Comparison of ENCODE assay signal across 12 mouse cellular contexts in the genomic region with DNA sequence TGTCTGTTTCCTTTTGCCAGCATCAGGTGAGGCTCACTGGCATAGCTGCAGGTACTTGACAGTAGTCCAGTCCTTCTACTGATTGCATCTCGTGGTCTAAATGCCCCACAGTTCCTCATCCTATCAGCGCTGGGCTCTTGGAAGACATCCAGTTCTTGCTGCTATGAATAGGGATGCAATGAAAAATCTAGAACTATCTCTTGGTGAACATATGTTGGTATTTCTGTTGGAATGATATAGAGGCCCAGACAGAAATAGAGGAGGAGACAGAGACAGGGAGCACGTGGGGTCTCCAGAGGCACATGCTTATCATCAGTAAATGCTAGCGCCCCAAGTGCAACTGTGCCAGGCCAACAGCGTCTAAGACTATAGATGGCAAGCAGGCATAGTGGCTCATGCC.
DNase-seq lines count a peak whose midpoint lies in the region.
"Had no signal": no experiment of that assay in that cellular context is flagged by ENCODE, and none has a peak within 500 bp of the region (broad histone marks: within the 10 kb centered on the region; RNA-seq: fewer than 3 reads in every experiment).

No protein-coding gene starts in this region.

- intact Hi-C loops in left cerebral cortex, postnatal 25 days (cut with DNase I), result loop anchor here (5.0 to 10.0 kb wide), 2 partner anchors 85 to 243 kb away; no protein-coding TSS in a partner anchor

- peak; percentile 35 to 41 for DNase-seq in cerebellum, adult 18-20 months
- no peak for DNase-seq in cerebellum, adult 11 months
- DNase-seq in layer of hippocampus, adult 11-12 months (ENCODE audit: low spot score), result peak; percentile 41
- no peak for DNase-seq in layer of hippocampus, adult 9-10 months (ENCODE audit: low spot score)
- peak; percentile 80 for DNase-seq in brain, adult 2 months (ENCODE audit: low read depth, low spot score)
- DNase-seq in left cerebral cortex, postnatal 25 days (ENCODE audit: low spot score in 2 of 2), result peak; percentile 46 to 58
- DNase-seq in thymus, postnatal 4 days, result no peak
- DNase-seq in heart, adult 8-10 months (ENCODE audit: low spot score), result no peak
- DNase-seq: adrenal gland, adult 8-10 months; embryo, embryonic 11 days; kidney, adult 8-10 months; kidney, postnatal 25 days had no signal

Comparison
In these comparisons a context has a peak if more than half of its experiments do, and no peak if none do; other contexts are left out.
1. DNase-seq: peak in cerebellum, adult 18-20 months (2 of 2), layer of hippocampus, adult 11-12 months (single experiment), brain, adult 2 months (single experiment) and left cerebral cortex, postnatal 25 days (2 of 2); none in cerebellum, adult 11 months (single experiment), layer of hippocampus, adult 9-10 months (single experiment), thymus, postnatal 4 days (single experiment) and heart, adult 8-10 months (single experiment).